Mouse (Mus musculus): ENCODE data around the gene Mettl1.

- TF ChIP-seq CTCF (IDR thresholded peaks at IDR 0.05; ENCODE audit: borderline replicate concordance, insufficient read depth, low read length) (no peak), POLR2A (IDR thresholded peaks at IDR 0.05; ENCODE audit: low read depth, low read length) (no peak)
These were observed 44.4 kb downstream of the Mettl1 start for GRCm38 (mm10) chr10:127085633-127086032.

All from embryonic fibroblast, embryonic 13.5 days (primary cell).